Mouse (Mus musculus) megakaryocyte, embryonic 14.5 days (primary cell): ENCODE measurements around the gene Nrxn1.

Experiments
- FLI1 ChIP-seq: IDR thresholded peaks from 2 replicates; pipeline ENCODE4 v1.6.1; 2012; ENCODE audit warnings: low read length, inconsistent platforms, mixed read lengths
- GATA1 ChIP-seq: IDR thresholded peaks from 3 replicates; pipeline ENCODE4 v1.6.1; 2012; ENCODE audit warnings: mixed read lengths, low read length, inconsistent platforms, borderline replicate concordance

DNA sequence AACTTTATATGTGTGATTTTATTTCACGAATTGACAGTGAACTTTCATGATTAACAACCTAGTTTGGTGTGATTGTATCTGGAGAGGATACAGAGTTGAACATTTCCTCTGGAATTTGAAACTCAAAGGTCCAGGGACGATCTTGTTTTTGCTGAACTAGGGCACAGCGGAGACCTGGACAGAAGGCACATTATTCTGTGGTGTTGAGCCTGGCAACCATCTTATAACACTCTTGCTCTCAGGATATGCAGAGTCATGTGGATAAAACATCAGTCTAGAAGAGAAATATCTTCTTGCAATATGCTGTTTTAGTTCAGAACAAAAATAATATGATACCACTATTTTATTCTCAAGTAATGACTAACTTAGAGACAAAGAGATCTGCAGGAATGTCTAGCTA lies 464.9 kb downstream of the Nrxn1 start:
- TF ChIP-seq FLI1 (no peak), GATA1 (no peak)
